Mouse (Mus musculus): ENCODE results near the gene Cel. TPM values are rescaled to one million over a fixed set of nuclear protein-coding genes. Genes with fewer than 3 reads are reported as not detected.

The Cel gene
- total and polyA plus RNA-seq, 3 experiments: not detected

DNA sequence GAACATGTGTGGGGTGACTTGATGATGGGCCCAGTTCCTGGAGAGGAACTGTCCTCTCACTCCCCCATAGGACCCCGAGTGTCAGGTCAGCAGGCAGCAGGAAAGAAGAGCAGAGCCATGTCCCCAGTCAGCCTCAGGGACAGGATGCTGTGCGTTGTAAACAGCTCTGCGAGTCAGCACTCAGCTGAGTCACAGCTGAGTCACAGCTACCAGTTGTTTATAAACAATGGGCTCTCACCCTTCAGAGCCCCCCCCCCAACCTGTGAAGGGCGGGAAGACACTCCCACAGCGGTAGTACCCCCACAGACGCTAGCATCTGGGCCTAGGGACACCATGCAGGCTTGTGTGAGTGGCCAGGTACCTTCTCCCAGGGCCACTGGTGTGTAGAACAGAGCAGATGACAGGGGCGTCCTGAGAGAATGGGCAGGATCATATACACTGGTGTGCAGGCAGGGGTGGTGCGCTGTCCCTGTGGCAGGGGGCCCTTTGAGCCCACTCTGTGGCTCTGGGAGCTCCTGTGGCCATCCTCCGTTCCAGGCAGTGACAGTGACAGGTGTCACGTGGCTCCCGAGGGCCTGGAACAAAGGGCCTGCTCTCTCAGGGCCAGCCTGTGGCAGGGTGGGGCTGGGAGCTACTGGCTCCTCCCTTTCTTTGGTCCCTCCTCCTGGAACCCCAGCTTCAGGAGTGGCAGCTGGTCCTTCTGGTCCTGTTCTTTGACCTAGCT is 37.8 kb downstream of the Cel start (continued):
- TF ChIP-seq ZKSCAN1 (IDR thresholded peaks at IDR 0.05; ENCODE audit: borderline replicate concordance, low read depth, low read length) (no peak), BHLHE40 (IDR thresholded peaks at IDR 0.05; ENCODE audit: low read depth, low read length) (peak; percentile 64), ZNF384 (IDR thresholded peaks at IDR 0.05; ENCODE audit: low read depth, low read length) (no peak), CHD2 (IDR thresholded peaks at IDR 0.05; ENCODE audit: low read length) (no peak), IRF4 (IDR thresholded peaks at IDR 0.05; ENCODE audit: low read depth, low read length) (no peak), ZMIZ1 (IDR thresholded peaks at IDR 0.05; ENCODE audit: low read depth, low read length) (no peak), PAX5 (IDR thresholded peaks at IDR 0.05; ENCODE audit: low read length) (no peak), KAT2A (IDR thresholded peaks at IDR 0.05; ENCODE audit: insufficient replicate concordance, low read length) (no peak), RAD21 (IDR thresholded peaks at IDR 0.05; ENCODE audit: low read depth, low read length) (no peak), MEF2A (IDR thresholded peaks at IDR 0.05; ENCODE audit: borderline replicate concordance, low read depth, low read length) (no peak), TCF12 (IDR thresholded peaks at IDR 0.05; ENCODE audit: low read depth, low read length) (no peak), ELF1 (IDR thresholded peaks at IDR 0.05; ENCODE audit: low read depth, low read length) (no peak)

DNA sequence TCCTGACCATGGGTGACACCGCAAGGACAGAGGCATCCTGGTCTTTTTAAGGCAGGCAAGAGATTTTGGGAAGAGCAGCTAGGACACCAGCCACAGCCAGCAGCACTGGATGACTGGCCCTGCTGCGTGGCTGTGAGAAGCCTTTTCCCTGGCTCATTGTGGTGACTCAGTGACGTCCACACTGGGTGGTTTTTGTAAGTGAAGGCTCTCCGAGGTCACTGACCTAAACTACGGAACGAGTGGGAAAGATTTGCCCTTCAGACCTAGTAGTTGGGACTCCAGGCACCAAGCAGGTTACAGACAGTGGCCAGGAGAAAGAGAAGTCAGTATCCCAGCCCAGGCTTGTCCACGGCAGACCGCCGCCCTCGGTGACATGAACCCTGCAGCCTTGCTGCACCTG is 38.8 kb downstream of the Cel start:
- no peak for TF ChIP-seq MYC (IDR thresholded peaks at IDR 0.05; ENCODE audit: low read depth, low read length)
- no peak for TF ChIP-seq IRF4 (IDR thresholded peaks at IDR 0.05; ENCODE audit: low read depth, low read length)
- TF ChIP-seq JUN (IDR thresholded peaks at IDR 0.05; ENCODE audit: insufficient read depth, low read depth, low read length): no peak
- TF ChIP-seq ELF1 (IDR thresholded peaks at IDR 0.05; ENCODE audit: low read depth, low read length): no peak
- TF ChIP-seq TCF12 (IDR thresholded peaks at IDR 0.05; ENCODE audit: low read depth, low read length): no peak
- TF ChIP-seq RCOR1 (conservative IDR thresholded peaks at IDR 0.05; ENCODE audit: low read depth, low read length): no peak
- TF ChIP-seq CHD1 (IDR thresholded peaks at IDR 0.05; ENCODE audit: low read depth, low read length): no peak
- no peak for TF ChIP-seq NRF1 (IDR thresholded peaks at IDR 0.05; ENCODE audit: low read depth, low read length)
- no peak for TF ChIP-seq POLR2AphosphoS2 (IDR thresholded peaks at IDR 0.05; ENCODE audit: low read depth, low read length)
- no peak for TF ChIP-seq ZNF384 (IDR thresholded peaks at IDR 0.05; ENCODE audit: low read depth, low read length)
- TF ChIP-seq MAFK (IDR thresholded peaks at IDR 0.05; ENCODE audit: insufficient replicate concordance, low read length): no peak
- TF ChIP-seq TBP (conservative IDR thresholded peaks at IDR 0.05; ENCODE audit: low read depth, low read length): no peak
- TF ChIP-seq NELFE (IDR thresholded peaks at IDR 0.05; ENCODE audit: low read depth, low read length): no peak
- no peak for TF ChIP-seq USF2 (conservative IDR thresholded peaks at IDR 0.05; ENCODE audit: low read depth, low read length)
- TF ChIP-seq RAD21 (IDR thresholded peaks at IDR 0.05; ENCODE audit: low read depth, low read length): no peak
- no peak for TF ChIP-seq CHD2 (IDR thresholded peaks at IDR 0.05; ENCODE audit: low read length)
- in situ Hi-C loops (cut with MboI; ENCODE audit: low pct_ligation_motif_present, low pct_unique_long_range_greater_than_20kb, low sequenced_read_pairs): no loop called here
- H3K9ac ChIP-seq (ENCODE audit: insufficient read depth, low read depth): no peak overlapping the region
- H3K4me2 ChIP-seq (ENCODE audit: insufficient read depth, low read depth, poor library complexity, severe bottlenecking): no peak overlapping the region
- H3K36me3 ChIP-seq (replicated peaks in 1 of 2; ENCODE audit: control insufficient read depth in 1 of 2, insufficient read depth in 1 of 2, low read length in 1 of 2): peaks cover 0 to 8% of the 10 kb centered on the region in 2 experiments
- dilution Hi-C loops (cut with MboI; ENCODE audit: extremely low pct_ligation_motif_present, extremely low pct_unique_long_range_greater_than_20kb, low sequenced_read_pairs): no loop called here
- peak overlapping the region; percentile 95 for H3K27ac ChIP-seq (ENCODE audit: insufficient read depth, low read depth)
- H3K27me3 ChIP-seq (replicated peaks): no peaks in the 10 kb centered on the region
- H3K4me3 ChIP-seq (replicated peaks in 1 of 3; ENCODE audit: low read depth in 2 of 3, low read length in 2 of 3, poor library complexity in 1 of 3): no peak overlapping the region
- no peak for DNase-seq (ENCODE audit: extremely low read depth)
- no peaks in the 10 kb centered on the region for H3K79me2 ChIP-seq (replicated peaks; ENCODE audit: control insufficient read depth, extremely low read depth, insufficient read depth, poor library complexity, severe bottlenecking)
- peaks cover 36 to 82% of the 10 kb centered on the region in 2 experiments for H3K4me1 ChIP-seq (ENCODE audit: control insufficient read depth in 1 of 2, insufficient read depth in 2 of 2)
- H3K9me3 ChIP-seq (replicated peaks; ENCODE audit: low read length): no peaks in the 10 kb centered on the region

Measured in CH12.LX (cell line).